Mouse (Mus musculus) thymus, adult 2 months (tissue): Measurements from ENCODE around the gene Ptprd. TPM values are rescaled to one million over a fixed set of nuclear protein-coding genes. Genes with fewer than 3 reads are reported as not detected.

Experiments used
- DNase-seq: peaks from one replicate; pipeline ENCODE4 v3.0.0; 2021
- H3K27ac ChIP-seq: fragments of 200-500 bp; 2 replicates; pipeline ENCODE4 v1.5.1; 2012; ENCODE audit warnings: low read length, control low read depth; ENCODE audit not compliant: control insufficient read depth, insufficient read depth
- H3K27me3 ChIP-seq: fragments of 200-500 bp; 2 replicates; pipeline ENCODE4 v1.6.1; 2012; ENCODE audit warnings: mild to moderate bottlenecking, low read length, moderate library complexity, mixed read lengths; ENCODE audit not compliant: control insufficient read depth, insufficient read depth
- H3K36me3 ChIP-seq: fragments of 200-500 bp; 2 replicates; pipeline ENCODE4 v1.6.1; 2012; ENCODE audit warnings: mild to moderate bottlenecking, low read length, moderate library complexity; ENCODE audit not compliant: control insufficient read depth, insufficient read depth
- H3K4me1 ChIP-seq: fragments of 200-500 bp; replicated peaks from 2 replicates; pipeline ENCODE4 v1.6.1; 2012; ENCODE audit warnings: low read length; ENCODE audit not compliant: control insufficient read depth, insufficient read depth
- H3K4me3 ChIP-seq: fragments of 200-500 bp; 2 replicates; pipeline ENCODE4 v1.5.1; 2012; ENCODE audit warnings: mild to moderate bottlenecking, low read length, control low read depth, moderate library complexity; ENCODE audit not compliant: control insufficient read depth, insufficient read depth
- CTCF ChIP-seq: fragments of 200-500 bp; IDR thresholded peaks from 2 replicates; pipeline ENCODE4 v1.5.1; 2012; ENCODE audit warnings: mild to moderate bottlenecking, control low read depth, low read length, moderate library complexity, borderline replicate concordance; ENCODE audit not compliant: control insufficient read depth, poor library complexity, insufficient read depth; ENCODE audit errors: extremely low read depth
- POLR2A ChIP-seq: fragments of 200-500 bp; IDR thresholded peaks from 2 replicates; pipeline ENCODE4 v1.6.1; 2012; ENCODE audit warnings: mild to moderate bottlenecking, low read length, control low read depth, moderate library complexity; ENCODE audit not compliant: control insufficient read depth, poor library complexity, insufficient read depth; ENCODE audit errors: extremely low read depth
- WGBS: fragments of 180-500 bp; shearing (Covaris S2); methylation state at CpG from one replicate; pipeline ENCODE4 v1.1.7; 2018; 5-methylcytosine and 5-hydroxymethylcytosine counted together
- polyA plus RNA-seq: library from polyadenylated mRNA; depleted of rRNA; stranded (reverse); fragments of >200 nt; gene quantifications from 2 replicates; pipeline ENCODE4 v1.2.3, GENCODE M21; 2012

Gene Ptprd
- polyA plus RNA-seq, 1 experiment, result 1.0 TPM

GRCm38 (mm10) chr4:77647451-77648137 is 564.2 kb downstream of the Ptprd start:
- H3K4me1 ChIP-seq, result no peaks in the 10 kb centered on the region
- H3K27me3 ChIP-seq, result no peaks in the 10 kb centered on the region
- no peaks in the 10 kb centered on the region for H3K36me3 ChIP-seq
- 95% methylated on average over 5 of the region's 5 CpGs for WGBS
- no peak overlapping the region for H3K4me3 ChIP-seq
- no peak overlapping the region for H3K27ac ChIP-seq
- no peak for DNase-seq
- TF ChIP-seq POLR2A, result no peak
- no peak for TF ChIP-seq CTCF

- TF ChIP-seq CTCF (no peak), POLR2A (no peak)
- Histone ChIP-seq H3K36me3 (no peaks in the 10 kb centered on the region), H3K27ac (no peak overlapping the region), H3K4me1 (no peaks in the 10 kb centered on the region), H3K4me3 (no peak overlapping the region), H3K27me3 (no peaks in the 10 kb centered on the region)
- no peak for DNase-seq
These were observed 567.3 kb downstream of the Ptprd start for GRCm38 (mm10) chr4:77644435-77644834.

- 92% methylated on average over 7 of the region's 7 CpGs for WGBS
- no peak for DNase-seq
- Histone ChIP-seq H3K4me3 (no peak overlapping the region), H3K27ac (no peak overlapping the region), H3K4me1 (no peaks in the 10 kb centered on the region), H3K36me3 (no peaks in the 10 kb centered on the region), H3K27me3 (no peaks in the 10 kb centered on the region)
- TF ChIP-seq CTCF (no peak), POLR2A (no peak)
These were observed 571.7 kb downstream of the Ptprd start for GRCm38 (mm10) chr4:77640022-77640421.

- Histone ChIP-seq H3K4me1 (no peaks in the 10 kb centered on the region), H3K36me3 (no peaks in the 10 kb centered on the region), H3K4me3 (no peak overlapping the region), H3K27me3 (no peaks in the 10 kb centered on the region), H3K27ac (no peak overlapping the region)
- WGBS, result 94% methylated on average over 1 of the region's 1 CpGs
- DNase-seq, result no peak
- TF ChIP-seq POLR2A, result no peak
- TF ChIP-seq CTCF, result no peak
These were observed 598.6 kb downstream of the Ptprd start for GRCm38 (mm10) chr4:77613129-77613528.

GRCm38 (mm10) chr4:77586624-77587023 is 625.1 kb downstream of the Ptprd start:
- no peaks in the 10 kb centered on the region for H3K4me1 ChIP-seq
- no peak overlapping the region for H3K4me3 ChIP-seq
- H3K27ac ChIP-seq, result no peak overlapping the region
- no peak for DNase-seq
- no peaks in the 10 kb centered on the region for H3K27me3 ChIP-seq
- 84% methylated on average over 1 of the region's 1 CpGs for WGBS
- H3K36me3 ChIP-seq, result no peaks in the 10 kb centered on the region
- no peak for TF ChIP-seq CTCF
- no peak for TF ChIP-seq POLR2A

DNA sequence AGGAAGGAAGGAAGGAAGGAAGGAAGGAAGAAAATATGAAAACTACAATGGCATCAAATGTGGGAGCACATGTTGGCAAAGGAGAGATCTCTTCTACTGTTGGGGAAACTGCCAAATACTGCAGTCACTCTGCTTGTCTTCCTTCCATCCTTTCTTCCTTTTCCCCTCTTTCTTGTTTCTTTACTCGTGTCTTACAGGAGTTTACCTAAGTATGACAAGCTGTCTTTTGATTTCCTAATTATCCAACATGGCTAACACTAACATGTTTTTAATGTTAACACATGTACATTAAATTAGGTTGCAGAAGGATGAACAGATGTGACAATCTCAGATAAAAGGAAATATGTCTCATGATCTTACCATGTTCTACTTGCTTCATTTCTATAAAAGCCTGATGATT is 625.5 kb downstream of the Ptprd start:
- Histone ChIP-seq H3K4me3 (no peak overlapping the region), H3K27ac (no peak overlapping the region), H3K27me3 (no peaks in the 10 kb centered on the region), H3K36me3 (no peaks in the 10 kb centered on the region), H3K4me1 (no peaks in the 10 kb centered on the region)
- no peak for DNase-seq
- 76% methylated on average over 1 of the region's 1 CpGs for WGBS
- TF ChIP-seq POLR2A, result no peak
- TF ChIP-seq CTCF, result no peak

DNA sequence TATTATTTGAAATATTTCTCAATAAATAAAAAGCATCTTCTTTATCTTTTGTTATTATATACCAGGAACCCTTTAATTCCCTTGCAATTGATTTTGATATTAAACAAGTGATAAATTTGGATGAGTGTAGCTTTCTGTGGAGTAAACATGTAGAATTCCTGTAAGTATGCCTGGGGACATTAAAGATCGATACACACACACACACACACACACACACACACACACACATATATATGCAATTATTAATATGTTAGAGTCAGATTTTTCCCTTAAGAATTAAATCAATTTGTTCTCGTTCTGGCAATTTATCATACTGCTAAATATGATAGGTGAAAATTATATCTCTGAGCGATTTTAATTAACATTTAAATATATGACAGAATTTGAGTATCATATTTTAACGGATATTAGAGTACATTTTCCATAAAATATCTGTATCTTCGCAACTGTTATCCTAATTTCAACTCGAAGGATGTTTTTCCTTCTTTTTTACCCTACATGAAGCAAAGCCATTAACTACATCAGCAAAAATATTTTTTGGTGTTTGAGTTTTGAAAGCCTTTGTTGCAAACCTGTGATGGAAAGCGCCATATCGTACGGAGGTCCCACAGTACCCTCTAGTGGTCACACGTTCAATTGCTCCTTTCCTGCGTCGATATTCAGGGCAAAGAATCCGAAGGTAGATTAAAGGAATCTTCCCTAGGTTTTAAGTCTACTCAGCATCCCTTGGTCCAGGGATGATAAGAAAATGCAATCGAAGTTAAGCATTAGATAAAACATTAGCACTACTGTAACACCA is 653.2 kb downstream of the Ptprd start:
- WGBS, result 25% methylated on average over 14 of the region's 14 CpGs
- H3K27me3 ChIP-seq, result no peaks in the 10 kb centered on the region
- H3K4me1 ChIP-seq, result no peaks in the 10 kb centered on the region
- H3K36me3 ChIP-seq, result no peaks in the 10 kb centered on the region
- no peak overlapping the region for H3K4me3 ChIP-seq
- TF ChIP-seq CTCF (no peak), POLR2A (no peak)
- H3K27ac ChIP-seq, result no peak overlapping the region
- no peak for DNase-seq
